Mouse (Mus musculus) thymus, postnatal 36 days (tissue): ENCODE results near the gene Amn.

Experiments
- DNase-seq, 2 experiments: peaks; one replicate each; pipeline ENCODE4 v3.0.0; 2022; ENCODE audit warnings: mixed read lengths in 2 of 2

Gene Amn

GRCm38 (mm10) chr12:111271406-111271805 is 511 bp downstream of the Amn start:
- no peak for DNase-seq

GRCm38 (mm10) chr12:111271966-111272365 is 1.1 kb downstream of the Amn start:
- no peak for DNase-seq

- DNase-seq, result peak; percentile 53 to 62
These were observed 1.5 kb downstream of the Amn start for GRCm38 (mm10) chr12:111272420-111272819.

- no peak for DNase-seq
These were observed 3.1 kb downstream of the Amn start for GRCm38 (mm10) chr12:111274006-111274405.

GRCm38 (mm10) chr12:111274447-111275149 is 3.7 kb downstream of the Amn start:
- no peak for DNase-seq

- DNase-seq, result no peak
These were observed 4.4 kb downstream of the Amn start for GRCm38 (mm10) chr12:111275150-111275841.

GRCm38 (mm10) chr12:111276371-111276770 is 5.5 kb downstream of the Amn start:
- no peak for DNase-seq

GRCm38 (mm10) chr12:111283573-111283972 is 12.7 kb downstream of the Amn start:
- no peak for DNase-seq

- no peak for DNase-seq
These were observed 13.6 kb downstream of the Amn start for GRCm38 (mm10) chr12:111284532-111284931.

- DNase-seq, result no peak
These were observed 22.1 kb downstream of the Amn start for GRCm38 (mm10) chr12:111293025-111293424.

- no peak for DNase-seq
These were observed 30.6 kb downstream of the Amn start for GRCm38 (mm10) chr12:111301322-111302017.

GRCm38 (mm10) chr12:111302018-111302345 is 31.1 kb downstream of the Amn start:
- DNase-seq, result no peak

- no peak for DNase-seq
These were observed 32.9 kb downstream of the Amn start for GRCm38 (mm10) chr12:111303702-111304337.

GRCm38 (mm10) chr12:111306821-111307220 is 35.9 kb downstream of the Amn start:
- DNase-seq, result no peak

- no peak for DNase-seq
These were observed 38.4 kb downstream of the Amn start for GRCm38 (mm10) chr12:111309256-111309655.

- no peak for DNase-seq
These were observed 39.0 kb downstream of the Amn start for GRCm38 (mm10) chr12:111309931-111310330.

GRCm38 (mm10) chr12:111311775-111312174 is 40.9 kb downstream of the Amn start:
- no peak for DNase-seq

- no peak for DNase-seq
These were observed 43.4 kb downstream of the Amn start for GRCm38 (mm10) chr12:111314273-111314672.

GRCm38 (mm10) chr12:111317694-111318093 is 46.8 kb downstream of the Amn start:
- no peak for DNase-seq

GRCm38 (mm10) chr12:111320549-111320948 is 49.7 kb downstream of the Amn start:
- no peak for DNase-seq

- no peak for DNase-seq
These were observed 50.9 kb downstream of the Amn start for GRCm38 (mm10) chr12:111321832-111322231.

- no peak for DNase-seq
These were observed 52.5 kb downstream of the Amn start for GRCm38 (mm10) chr12:111323423-111323822.

GRCm38 (mm10) chr12:111324536-111324935 is 53.6 kb downstream of the Amn start:
- no peak for DNase-seq
